Mouse (Mus musculus): ENCODE measurements around the gene Mmp9. TPM values are rescaled to one million over a fixed set of nuclear protein-coding genes. Genes with fewer than 3 reads are reported as not detected.

Gene Mmp9
- polyA plus RNA-seq, 1 experiment, result 8.1 TPM

DNA sequence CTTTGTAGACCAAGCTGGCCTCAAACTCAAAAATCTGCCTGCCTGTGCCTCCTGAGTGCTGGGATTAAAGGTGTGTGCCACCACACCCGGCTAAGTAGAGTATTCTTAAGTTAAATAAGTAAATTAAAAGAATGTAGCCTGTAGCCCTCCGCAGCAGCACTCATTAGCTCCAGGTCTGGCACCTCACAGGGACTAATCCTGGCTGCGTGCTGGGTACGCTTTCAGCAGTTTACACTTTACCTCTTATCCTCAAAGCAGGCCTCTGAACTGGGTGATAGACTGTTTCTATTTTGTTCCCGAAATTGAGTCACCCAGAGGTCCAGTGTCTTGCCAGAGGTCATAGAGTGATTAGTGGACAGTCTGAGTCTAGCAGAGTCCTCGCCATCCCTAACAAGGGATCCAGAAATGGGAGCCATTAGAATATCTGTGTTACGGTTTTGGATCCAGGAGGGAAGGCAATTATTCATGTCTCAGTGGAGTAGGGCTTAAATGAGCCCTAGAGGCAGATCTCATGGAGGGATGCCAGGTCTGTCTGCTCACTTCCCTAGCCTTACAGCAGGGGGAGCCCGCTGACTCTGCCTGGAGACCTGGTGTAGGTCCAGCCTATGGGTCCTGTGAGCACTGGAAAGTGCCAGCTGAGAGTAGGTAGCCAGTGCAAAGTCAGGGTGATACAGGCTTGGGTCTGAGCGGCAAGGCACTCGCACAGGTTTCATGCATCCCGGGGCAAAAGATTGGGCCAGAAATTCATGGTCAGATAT, 16.3 kb upstream of the Mmp9 start:
- H3K4me1 ChIP-seq (ENCODE audit: control insufficient read depth, insufficient read depth, low read length), result no peaks in the 10 kb centered on the region
- peak; percentile 90 for TF ChIP-seq CTCF (IDR thresholded peaks at IDR 0.05; ENCODE audit: borderline replicate concordance, insufficient read depth, low read length)
- no peak for TF ChIP-seq POLR2A (IDR thresholded peaks at IDR 0.05; ENCODE audit: low read depth, low read length)

DNA sequence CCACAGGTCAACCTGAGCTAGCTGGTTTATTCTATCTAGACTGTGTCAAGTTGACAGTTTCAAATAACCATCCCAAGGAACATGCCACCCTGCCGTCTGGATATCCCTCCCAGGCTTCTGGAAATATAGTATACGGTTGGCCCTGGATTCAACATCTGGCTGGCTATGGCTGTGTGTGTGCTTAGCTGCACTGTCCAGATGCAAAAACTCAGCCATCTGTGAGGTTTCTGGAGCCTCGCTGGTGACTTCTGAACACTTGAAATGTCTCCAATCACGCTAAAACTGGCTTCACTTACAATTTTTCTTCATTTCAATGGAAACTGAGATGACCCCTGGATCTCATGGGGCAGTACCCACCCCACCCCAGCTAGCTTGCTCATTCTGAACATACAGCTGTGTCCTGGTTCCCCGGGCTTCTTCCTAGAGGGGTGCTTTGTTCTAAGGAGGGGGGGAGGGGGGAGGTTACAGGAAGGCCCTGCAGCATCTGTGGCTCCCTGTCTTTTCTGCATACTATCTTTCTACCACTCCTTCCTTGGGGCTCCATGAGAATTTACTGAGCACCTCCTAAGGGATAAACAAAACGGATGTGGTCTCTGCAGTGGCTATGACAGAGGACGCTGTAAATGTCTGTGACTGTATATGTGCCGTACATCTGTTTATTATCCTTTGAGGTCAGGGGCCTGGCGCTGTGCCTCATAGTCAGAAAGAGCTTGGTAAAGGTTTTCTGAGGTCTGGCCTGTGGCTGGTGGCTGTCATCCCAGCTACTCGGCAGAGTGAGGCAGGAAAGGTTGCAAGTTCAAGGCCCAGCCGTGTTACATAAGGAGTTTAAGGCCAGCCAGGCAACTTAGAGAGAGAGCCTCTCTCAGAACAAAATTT, 9.6 kb upstream of the Mmp9 start:
- no peak for TF ChIP-seq CTCF (IDR thresholded peaks at IDR 0.05; ENCODE audit: borderline replicate concordance, insufficient read depth, low read length)
- TF ChIP-seq POLR2A (IDR thresholded peaks at IDR 0.05; ENCODE audit: low read depth, low read length), result no peak
- Histone ChIP-seq H3K4me3 (ENCODE audit: insufficient read depth, low read length) (no peak overlapping the region), H3K27ac (ENCODE audit: insufficient read depth, low read length) (no peak overlapping the region), H3K4me1 (ENCODE audit: control insufficient read depth, insufficient read depth, low read length) (no peaks in the 10 kb centered on the region)

More for the DNA sequence above, 16.3 kb upstream of the Mmp9 start:
- Histone ChIP-seq H3K4me3 (ENCODE audit: insufficient read depth, low read length) (no peak overlapping the region), H3K27ac (ENCODE audit: insufficient read depth, low read length) (no peak overlapping the region)

DNA sequence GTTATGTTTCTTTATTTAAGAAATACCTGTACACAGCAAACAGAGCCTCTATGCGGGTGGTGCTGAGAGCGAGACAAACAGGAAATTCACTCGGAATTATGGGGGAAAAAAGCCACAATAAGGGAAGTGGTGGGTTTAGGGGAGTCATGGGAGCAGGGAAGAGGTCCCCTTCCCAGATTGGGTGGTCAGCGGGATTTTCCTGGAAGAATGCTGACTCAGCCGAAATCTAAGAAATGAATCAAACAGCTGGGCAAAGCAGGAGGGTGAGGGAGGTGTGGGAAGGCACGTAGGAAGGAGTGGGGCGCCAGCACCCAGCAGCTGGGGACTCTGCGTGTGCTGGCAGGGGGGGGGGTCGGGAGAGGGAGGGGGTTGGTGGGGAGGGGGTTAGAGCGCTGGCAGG, 7.0 kb upstream of the Mmp9 start:
- no peak overlapping the region for H3K27ac ChIP-seq (ENCODE audit: insufficient read depth, low read length)
- H3K4me1 ChIP-seq (ENCODE audit: control insufficient read depth, insufficient read depth, low read length), result no peaks in the 10 kb centered on the region
- no peak for TF ChIP-seq CTCF (IDR thresholded peaks at IDR 0.05; ENCODE audit: borderline replicate concordance, insufficient read depth, low read length)
- no peak for TF ChIP-seq POLR2A (IDR thresholded peaks at IDR 0.05; ENCODE audit: low read depth, low read length)
- no peak overlapping the region for H3K4me3 ChIP-seq (ENCODE audit: insufficient read depth, low read length)

GRCm38 (mm10) chr2:164935991-164936390, 4.6 kb upstream of the Mmp9 start:
- TF ChIP-seq POLR2A (IDR thresholded peaks at IDR 0.05; ENCODE audit: low read depth, low read length) (no peak), CTCF (IDR thresholded peaks at IDR 0.05; ENCODE audit: borderline replicate concordance, insufficient read depth, low read length) (no peak)
- no peak overlapping the region for H3K4me3 ChIP-seq (ENCODE audit: insufficient read depth, low read length)
- H3K4me1 ChIP-seq (ENCODE audit: control insufficient read depth, insufficient read depth, low read length), result no peaks in the 10 kb centered on the region
- H3K27ac ChIP-seq (ENCODE audit: insufficient read depth, low read length), result no peak overlapping the region

GRCm38 (mm10) chr2:164938146-164939091, 2.2 kb upstream of the Mmp9 start:
- no peak overlapping the region for H3K27ac ChIP-seq (ENCODE audit: insufficient read depth, low read length)
- peak overlapping the region; percentile 9; the same call in 1 of the 2 replicates for H3K4me3 ChIP-seq (ENCODE audit: insufficient read depth, low read length)
- no peaks in the 10 kb centered on the region for H3K4me1 ChIP-seq (ENCODE audit: control insufficient read depth, insufficient read depth, low read length)
- TF ChIP-seq POLR2A (IDR thresholded peaks at IDR 0.05; ENCODE audit: low read depth, low read length), result 0 out of 2 replicates have a peak, but pooled peaks have one; percentile 16
- TF ChIP-seq CTCF (IDR thresholded peaks at IDR 0.05; ENCODE audit: borderline replicate concordance, insufficient read depth, low read length), result no peak

GRCm38 (mm10) chr2:164939106-164939505, 1.5 kb upstream of the Mmp9 start:
- H3K27ac ChIP-seq (ENCODE audit: insufficient read depth, low read length), result no peak overlapping the region
- TF ChIP-seq CTCF (IDR thresholded peaks at IDR 0.05; ENCODE audit: borderline replicate concordance, insufficient read depth, low read length) (no peak), POLR2A (IDR thresholded peaks at IDR 0.05; ENCODE audit: low read depth, low read length) (no peak)
- H3K4me1 ChIP-seq (ENCODE audit: control insufficient read depth, insufficient read depth, low read length), result no peaks in the 10 kb centered on the region
- H3K4me3 ChIP-seq (ENCODE audit: insufficient read depth, low read length), result peak overlapping the region; percentile 9; the same call in 1 of the 2 replicates

- Histone ChIP-seq H3K4me3 (ENCODE audit: insufficient read depth, low read length) (no peak overlapping the region), H3K4me1 (ENCODE audit: control insufficient read depth, insufficient read depth, low read length) (no peaks in the 10 kb centered on the region), H3K27ac (ENCODE audit: insufficient read depth, low read length) (no peak overlapping the region)
- no peak for TF ChIP-seq CTCF (IDR thresholded peaks at IDR 0.05; ENCODE audit: borderline replicate concordance, insufficient read depth, low read length)
- TF ChIP-seq POLR2A (IDR thresholded peaks at IDR 0.05; ENCODE audit: low read depth, low read length), result no peak
Observed at GRCm38 (mm10) chr2:164942692-164943290, 2.2 kb downstream of the Mmp9 start.

GRCm38 (mm10) chr2:164947506-164947905, 6.9 kb downstream of the Mmp9 start:
- no peaks in the 10 kb centered on the region for H3K4me1 ChIP-seq (ENCODE audit: control insufficient read depth, insufficient read depth, low read length)
- no peak overlapping the region for H3K4me3 ChIP-seq (ENCODE audit: insufficient read depth, low read length)
- H3K27ac ChIP-seq (ENCODE audit: insufficient read depth, low read length), result no peak overlapping the region
- TF ChIP-seq CTCF (IDR thresholded peaks at IDR 0.05; ENCODE audit: borderline replicate concordance, insufficient read depth, low read length) (no peak), POLR2A (IDR thresholded peaks at IDR 0.05; ENCODE audit: low read depth, low read length) (no peak)

DNA sequence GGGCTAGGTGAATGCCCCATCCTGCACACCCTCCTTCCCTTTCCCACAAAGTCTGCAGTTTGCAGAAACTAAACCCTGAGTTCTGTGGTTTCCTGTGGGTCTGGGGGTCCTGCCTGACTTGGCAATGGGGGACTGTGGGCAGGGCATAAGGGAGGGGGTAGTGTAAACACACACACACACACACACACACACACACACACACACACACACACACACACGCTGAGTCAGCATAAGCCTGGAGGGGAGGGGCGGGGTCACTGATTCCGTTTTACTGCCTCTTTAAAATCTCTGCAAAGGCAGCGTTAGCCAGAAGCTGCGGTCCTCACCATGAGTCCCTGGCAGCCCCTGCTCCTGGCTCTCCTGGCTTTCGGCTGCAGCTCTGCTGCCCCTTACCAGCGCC, 7.3 kb downstream of the Mmp9 start:
- no peak for TF ChIP-seq CTCF (IDR thresholded peaks at IDR 0.05; ENCODE audit: borderline replicate concordance, insufficient read depth, low read length)
- TF ChIP-seq POLR2A (IDR thresholded peaks at IDR 0.05; ENCODE audit: low read depth, low read length), result no peak
- Histone ChIP-seq H3K4me3 (ENCODE audit: insufficient read depth, low read length) (no peak overlapping the region), H3K27ac (ENCODE audit: insufficient read depth, low read length) (no peak overlapping the region), H3K4me1 (ENCODE audit: control insufficient read depth, insufficient read depth, low read length) (no peaks in the 10 kb centered on the region)

Data from embryonic fibroblast, embryonic 13.5 days (primary cell).